Mouse (Mus musculus): Measurements from ENCODE around the gene Unc13d.

DNA sequence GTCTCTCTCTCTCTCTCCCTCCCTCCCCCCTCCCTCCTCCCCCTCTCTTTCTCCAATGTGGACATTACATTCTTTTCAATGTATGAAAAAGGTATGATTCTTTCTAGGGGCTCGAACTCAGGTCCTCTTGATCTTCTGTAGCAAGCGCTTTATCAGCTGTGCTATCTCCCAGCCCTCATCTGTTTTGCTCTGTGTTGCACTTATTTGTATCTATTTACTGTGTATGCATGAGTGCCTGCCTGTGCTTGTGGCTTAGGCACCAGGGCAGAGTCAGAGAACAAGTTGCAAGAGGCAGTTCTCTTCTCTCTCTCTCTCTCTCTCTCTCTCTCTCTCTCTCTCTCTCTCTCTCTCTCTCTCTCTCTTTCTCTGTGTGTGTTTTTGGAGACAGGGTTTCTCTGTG lies 27.3 kb upstream of the Unc13d start:
- TF ChIP-seq CTCF (conservative IDR thresholded peaks at IDR 0.05; ENCODE audit: low read length): no peak
- no peak for TF ChIP-seq POU5F1 (IDR thresholded peaks at IDR 0.05; ENCODE audit: borderline replicate concordance, low read length)
- TF ChIP-seq NANOG (IDR thresholded peaks at IDR 0.05; ENCODE audit: borderline replicate concordance, low read length): no peak

Data from E14TG2a.4 (cell line).